Mouse (Mus musculus): Measurements from ENCODE around the gene Pdlim7. TPM values are rescaled to one million over a fixed set of nuclear protein-coding genes. Genes with fewer than 3 reads are reported as not detected.

Pdlim7 gene
- polyA plus RNA-seq, 1 experiment from 2014 or later, result 152 TPM

- no peaks in the 10 kb centered on the region for H3K27me3 ChIP-seq (ENCODE audit: control insufficient read depth, insufficient read depth, low read depth, low read length)
- ATAC-seq (ENCODE audit: low read depth), result peak; percentile 2
- peaks cover 21% of the 10 kb centered on the region for H3K36me3 ChIP-seq (ENCODE audit: control insufficient read depth, insufficient read depth, low read length)
- H3K4me3 ChIP-seq (ENCODE audit: low read length), result peak overlapping the region; percentile 4; the same call in 1 of the 2 replicates
- WGBS, result 27% methylated on average over 3 of the region's 3 CpGs
- H3K4me2 ChIP-seq (ENCODE audit: low read depth, low read length), result peak overlapping the region; percentile 66
- peak overlapping the region; percentile 96; the same call in 1 of the 2 replicates for H3K27ac ChIP-seq (ENCODE audit: low read length)
- H3K9ac ChIP-seq (ENCODE audit: low read length), result 0 out of 2 replicates have a peak overlapping the region, but pooled peaks have one; percentile 32
- H3K9me3 ChIP-seq (ENCODE audit: control insufficient read depth, low read length), result no peaks in the 10 kb centered on the region
- H3K4me1 ChIP-seq (replicated peaks; ENCODE audit: control insufficient read depth, insufficient read depth, low read length), result peaks cover 29% of the 10 kb centered on the region
These were observed 3.2 kb downstream of the Pdlim7 start for GRCm38 (mm10) chr13:55510332-55510667.

- Histone ChIP-seq H3K4me3 (ENCODE audit: low read length) (no peak overlapping the region), H3K4me1 (replicated peaks; ENCODE audit: control insufficient read depth, insufficient read depth, low read length) (peaks cover 29% of the 10 kb centered on the region), H3K27ac (ENCODE audit: low read length) (no peak overlapping the region), H3K9ac (ENCODE audit: low read length) (no peak overlapping the region), H3K9me3 (ENCODE audit: control insufficient read depth, low read length) (no peaks in the 10 kb centered on the region), H3K27me3 (ENCODE audit: control insufficient read depth, insufficient read depth, low read depth, low read length) (no peaks in the 10 kb centered on the region), H3K4me2 (ENCODE audit: low read depth, low read length) (no peak overlapping the region), H3K36me3 (ENCODE audit: control insufficient read depth, insufficient read depth, low read length) (peaks cover 23% of the 10 kb centered on the region)
- 94% methylated on average over 10 of the region's 10 CpGs for WGBS
- ATAC-seq (ENCODE audit: low read depth), result no peak
These were observed 4.9 kb downstream of the Pdlim7 start for GRCm38 (mm10) chr13:55508531-55508930.

GRCm38 (mm10) chr13:55507877-55508276 lies 5.6 kb downstream of the Pdlim7 start:
- Histone ChIP-seq H3K9ac (ENCODE audit: low read length) (no peak overlapping the region), H3K9me3 (ENCODE audit: control insufficient read depth, low read length) (no peaks in the 10 kb centered on the region), H3K4me3 (ENCODE audit: low read length) (no peak overlapping the region), H3K36me3 (ENCODE audit: control insufficient read depth, insufficient read depth, low read length) (peaks cover 23% of the 10 kb centered on the region), H3K27ac (ENCODE audit: low read length) (no peak overlapping the region), H3K4me2 (ENCODE audit: low read depth, low read length) (no peak overlapping the region), H3K4me1 (replicated peaks; ENCODE audit: control insufficient read depth, insufficient read depth, low read length) (peaks cover 29% of the 10 kb centered on the region), H3K27me3 (ENCODE audit: control insufficient read depth, insufficient read depth, low read depth, low read length) (no peaks in the 10 kb centered on the region)
- 62% methylated on average over 11 of the region's 11 CpGs for WGBS
- ATAC-seq (ENCODE audit: low read depth), result no peak

- no peaks in the 10 kb centered on the region for H3K9me3 ChIP-seq (ENCODE audit: control insufficient read depth, low read length)
- peaks cover 29% of the 10 kb centered on the region for H3K36me3 ChIP-seq (ENCODE audit: control insufficient read depth, insufficient read depth, low read length)
- no peak overlapping the region for H3K4me2 ChIP-seq (ENCODE audit: low read depth, low read length)
- H3K4me1 ChIP-seq (replicated peaks; ENCODE audit: control insufficient read depth, insufficient read depth, low read length), result peaks cover 20% of the 10 kb centered on the region
- no peaks in the 10 kb centered on the region for H3K27me3 ChIP-seq (ENCODE audit: control insufficient read depth, insufficient read depth, low read depth, low read length)
- 88% methylated on average over 10 of the region's 10 CpGs for WGBS
- H3K9ac ChIP-seq (ENCODE audit: low read length), result no peak overlapping the region
- H3K27ac ChIP-seq (ENCODE audit: low read length), result no peak overlapping the region
- H3K4me3 ChIP-seq (ENCODE audit: low read length), result no peak overlapping the region
- no peak for ATAC-seq (ENCODE audit: low read depth)
These were observed 6.8 kb downstream of the Pdlim7 start for GRCm38 (mm10) chr13:55506697-55507096.

- H3K9ac ChIP-seq (ENCODE audit: low read length), result no peak overlapping the region
- no peak for ATAC-seq (ENCODE audit: low read depth)
- 90% methylated on average over 9 of the region's 9 CpGs for WGBS
These were observed 7.7 kb downstream of the Pdlim7 start for GRCm38 (mm10) chr13:55505810-55506209.

GRCm38 (mm10) chr13:55504390-55504789 lies 9.1 kb downstream of the Pdlim7 start:
- H3K9ac ChIP-seq (ENCODE audit: low read length), result no peak overlapping the region
- no peak for ATAC-seq (ENCODE audit: low read depth)
- H3K27me3 ChIP-seq (ENCODE audit: control insufficient read depth, insufficient read depth, low read depth, low read length), result no peaks in the 10 kb centered on the region
- H3K9me3 ChIP-seq (ENCODE audit: control insufficient read depth, low read length), result no peaks in the 10 kb centered on the region
- no peak overlapping the region for H3K4me2 ChIP-seq (ENCODE audit: low read depth, low read length)
- no peaks in the 10 kb centered on the region for H3K4me1 ChIP-seq (replicated peaks; ENCODE audit: control insufficient read depth, insufficient read depth, low read length)
- no peak overlapping the region for H3K4me3 ChIP-seq (ENCODE audit: low read length)
- peaks cover 31% of the 10 kb centered on the region for H3K36me3 ChIP-seq (ENCODE audit: control insufficient read depth, insufficient read depth, low read length)
- WGBS, result 85% methylated on average over 5 of the region's 5 CpGs
- H3K27ac ChIP-seq (ENCODE audit: low read length), result no peak overlapping the region

More at GRCm38 (mm10) chr13:55505810-55506209, 7.7 kb downstream of the Pdlim7 start:
- peaks cover 29% of the 10 kb centered on the region for H3K36me3 ChIP-seq (ENCODE audit: control insufficient read depth, insufficient read depth, low read length)
- H3K27ac ChIP-seq (ENCODE audit: low read length), result no peak overlapping the region
- peaks cover 11% of the 10 kb centered on the region for H3K4me1 ChIP-seq (replicated peaks; ENCODE audit: control insufficient read depth, insufficient read depth, low read length)
- no peak overlapping the region for H3K4me2 ChIP-seq (ENCODE audit: low read depth, low read length)
- no peaks in the 10 kb centered on the region for H3K27me3 ChIP-seq (ENCODE audit: control insufficient read depth, insufficient read depth, low read depth, low read length)
- H3K9me3 ChIP-seq (ENCODE audit: control insufficient read depth, low read length), result no peaks in the 10 kb centered on the region
- H3K4me3 ChIP-seq (ENCODE audit: low read length), result no peak overlapping the region

GRCm38 (mm10) chr13:55502405-55502804 lies 11.1 kb downstream of the Pdlim7 start:
- no peak overlapping the region for H3K4me2 ChIP-seq (ENCODE audit: low read depth, low read length)
- no peak overlapping the region for H3K27ac ChIP-seq (ENCODE audit: low read length)
- no peaks in the 10 kb centered on the region for H3K4me1 ChIP-seq (replicated peaks; ENCODE audit: control insufficient read depth, insufficient read depth, low read length)
- H3K27me3 ChIP-seq (ENCODE audit: control insufficient read depth, insufficient read depth, low read depth, low read length), result peaks cover 3% of the 10 kb centered on the region; the same call in 1 of the 2 replicates
- peaks cover 26% of the 10 kb centered on the region for H3K36me3 ChIP-seq (ENCODE audit: control insufficient read depth, insufficient read depth, low read length)
- ATAC-seq (ENCODE audit: low read depth), result no peak
- H3K9me3 ChIP-seq (ENCODE audit: control insufficient read depth, low read length), result no peaks in the 10 kb centered on the region
- no peak overlapping the region for H3K9ac ChIP-seq (ENCODE audit: low read length)
- H3K4me3 ChIP-seq (ENCODE audit: low read length), result no peak overlapping the region
- 88% methylated on average over 8 of the region's 8 CpGs for WGBS

GRCm38 (mm10) chr13:55500575-55500974 lies 12.9 kb downstream of the Pdlim7 start:
- Histone ChIP-seq H3K27me3 (ENCODE audit: control insufficient read depth, insufficient read depth, low read depth, low read length) (peaks cover 3% of the 10 kb centered on the region; the same call in 1 of the 2 replicates), H3K4me2 (ENCODE audit: low read depth, low read length) (no peak overlapping the region), H3K27ac (ENCODE audit: low read length) (no peak overlapping the region), H3K9me3 (ENCODE audit: control insufficient read depth, low read length) (no peaks in the 10 kb centered on the region), H3K9ac (ENCODE audit: low read length) (no peak overlapping the region), H3K36me3 (ENCODE audit: control insufficient read depth, insufficient read depth, low read length) (peaks cover 19% of the 10 kb centered on the region), H3K4me1 (replicated peaks; ENCODE audit: control insufficient read depth, insufficient read depth, low read length) (peaks cover 4% of the 10 kb centered on the region), H3K4me3 (ENCODE audit: low read length) (no peak overlapping the region)
- ATAC-seq (ENCODE audit: low read depth), result peak; percentile 61; the same call in 1 of the 2 replicates
- WGBS, result 45% methylated on average over 10 of the region's 10 CpGs

GRCm38 (mm10) chr13:55498906-55499305 lies 14.6 kb downstream of the Pdlim7 start:
- no peak overlapping the region for H3K4me2 ChIP-seq (ENCODE audit: low read depth, low read length)
- peaks cover 16% of the 10 kb centered on the region for H3K36me3 ChIP-seq (ENCODE audit: control insufficient read depth, insufficient read depth, low read length)
- ATAC-seq (ENCODE audit: low read depth), result no peak
- no peak overlapping the region for H3K9ac ChIP-seq (ENCODE audit: low read length)
- no peaks in the 10 kb centered on the region for H3K9me3 ChIP-seq (ENCODE audit: control insufficient read depth, low read length)
- peaks cover 3% of the 10 kb centered on the region; the same call in 1 of the 2 replicates for H3K27me3 ChIP-seq (ENCODE audit: control insufficient read depth, insufficient read depth, low read depth, low read length)
- H3K4me1 ChIP-seq (replicated peaks; ENCODE audit: control insufficient read depth, insufficient read depth, low read length), result peaks cover 12% of the 10 kb centered on the region
- no peak overlapping the region for H3K4me3 ChIP-seq (ENCODE audit: low read length)
- 65% methylated on average over 11 of the region's 11 CpGs for WGBS
- H3K27ac ChIP-seq (ENCODE audit: low read length), result no peak overlapping the region

- H3K9ac ChIP-seq (ENCODE audit: low read length), result no peak overlapping the region
- ATAC-seq (ENCODE audit: low read depth), result no peak
- H3K36me3 ChIP-seq (ENCODE audit: control insufficient read depth, insufficient read depth, low read length), result peaks cover 9% of the 10 kb centered on the region
- H3K27me3 ChIP-seq (ENCODE audit: control insufficient read depth, insufficient read depth, low read depth, low read length), result peaks cover 7% of the 10 kb centered on the region; the same call in 1 of the 2 replicates
- no peak overlapping the region for H3K4me3 ChIP-seq (ENCODE audit: low read length)
- WGBS, result 83% methylated on average over 6 of the region's 6 CpGs
- H3K9me3 ChIP-seq (ENCODE audit: control insufficient read depth, low read length), result no peaks in the 10 kb centered on the region
- peaks cover 12% of the 10 kb centered on the region for H3K4me1 ChIP-seq (replicated peaks; ENCODE audit: control insufficient read depth, insufficient read depth, low read length)
- H3K27ac ChIP-seq (ENCODE audit: low read length), result no peak overlapping the region
- H3K4me2 ChIP-seq (ENCODE audit: low read depth, low read length), result no peak overlapping the region
These were observed 16.8 kb downstream of the Pdlim7 start for GRCm38 (mm10) chr13:55496661-55497060.

Measured in lung, embryonic 16.5 days (tissue).